Mouse (Mus musculus): ENCODE measurements around the gene Ang. TPM values are rescaled to one million over a fixed set of nuclear protein-coding genes. Genes with fewer than 3 reads are reported as not detected.

The Ang gene
- polyA plus RNA-seq, 1 experiment from 2014 or later: 3.7 TPM

GRCm38 (mm10) chr14:51130315-51130940, 39.5 kb downstream of the Ang start:
- Histone ChIP-seq H3K27me3 (no peaks in the 10 kb centered on the region), H3K9me3 (no peaks in the 10 kb centered on the region; the same call in 1 of the 2 replicates), H3K4me3 (replicated peaks) (no peak overlapping the region), H3K27ac (no peak overlapping the region), H3K4me1 (replicated peaks) (no peaks in the 10 kb centered on the region), H3K36me3 (no peaks in the 10 kb centered on the region), H3K4me2 (no peak overlapping the region), H3K9ac (replicated peaks) (no peak overlapping the region)
- 89% methylated on average over 9 of the region's 9 CpGs for WGBS
- ATAC-seq (ENCODE audit: insufficient number of reproducible peaks, insufficient read depth, low FRiP score, low TSS enrichment, low read depth): no peak

DNA sequence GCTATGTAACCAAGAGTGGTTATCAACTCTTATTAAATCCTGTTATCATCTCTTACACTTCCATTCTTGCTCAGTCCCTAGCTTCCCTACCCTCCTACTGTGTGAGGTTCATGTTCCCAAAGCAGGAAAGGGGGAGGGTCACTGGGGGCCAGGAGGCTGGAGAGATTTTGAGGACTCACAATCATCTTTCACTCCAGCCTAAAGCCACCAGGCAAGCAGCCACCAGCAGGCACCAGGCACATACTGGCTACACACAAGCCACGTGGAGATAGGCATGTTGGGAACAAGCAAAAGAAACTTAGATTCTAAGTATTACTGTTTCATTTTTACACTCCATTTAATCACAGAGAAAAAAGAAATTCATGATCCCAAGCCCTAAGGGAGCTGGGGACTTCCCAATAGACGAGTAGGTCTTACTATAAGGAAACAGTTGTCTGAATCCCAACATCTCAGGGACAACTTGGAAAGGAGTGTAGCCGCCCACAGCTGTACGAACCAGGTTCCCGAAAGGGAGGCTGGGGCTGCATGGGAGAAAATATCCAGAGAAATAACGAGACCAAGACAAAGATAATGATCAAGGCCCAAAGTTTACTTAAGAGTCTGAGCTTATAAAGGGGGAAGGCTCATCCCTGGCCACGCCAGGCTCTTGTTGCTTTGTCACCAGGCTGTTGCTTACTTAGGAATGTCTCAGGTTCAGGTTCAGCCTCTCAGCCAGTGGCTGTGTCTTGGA, 40.3 kb downstream of the Ang start:
- no peak for ATAC-seq (ENCODE audit: insufficient number of reproducible peaks, insufficient read depth, low FRiP score, low TSS enrichment, low read depth)
- Histone ChIP-seq H3K4me1 (replicated peaks) (no peaks in the 10 kb centered on the region), H3K4me2 (no peak overlapping the region), H3K9me3 (no peaks in the 10 kb centered on the region), H3K36me3 (no peaks in the 10 kb centered on the region), H3K9ac (replicated peaks) (no peak overlapping the region), H3K27ac (no peak overlapping the region), H3K4me3 (replicated peaks) (no peak overlapping the region), H3K27me3 (no peaks in the 10 kb centered on the region)
- WGBS: 77% methylated on average over 7 of the region's 7 CpGs

DNA sequence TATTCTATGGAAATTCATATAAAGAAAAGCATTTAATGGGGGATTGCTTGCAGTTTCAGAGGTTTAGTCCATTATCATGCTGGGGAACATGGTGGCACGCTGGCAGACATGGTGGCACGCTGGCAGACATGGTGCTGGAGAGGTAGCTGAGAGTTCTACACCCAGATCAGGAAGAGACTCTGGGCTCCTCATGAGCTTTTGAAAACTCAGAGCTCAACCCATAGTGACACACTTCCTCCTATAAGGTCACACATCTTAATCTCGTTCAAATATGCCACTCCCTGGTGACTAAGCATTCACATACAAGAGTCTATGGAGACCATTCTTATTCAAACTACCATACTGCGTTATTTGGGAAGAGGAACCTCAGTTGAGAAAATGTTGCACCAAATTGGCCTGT, 41.4 kb downstream of the Ang start:
- Histone ChIP-seq H3K9ac (replicated peaks) (no peak overlapping the region), H3K4me1 (replicated peaks) (no peaks in the 10 kb centered on the region), H3K4me3 (replicated peaks) (no peak overlapping the region), H3K4me2 (no peak overlapping the region), H3K27ac (no peak overlapping the region), H3K36me3 (no peaks in the 10 kb centered on the region), H3K27me3 (no peaks in the 10 kb centered on the region), H3K9me3 (no peaks in the 10 kb centered on the region)
- 94% methylated on average over 4 of the region's 4 CpGs for WGBS
- ATAC-seq (ENCODE audit: insufficient number of reproducible peaks, insufficient read depth, low FRiP score, low TSS enrichment, low read depth): no peak

DNA sequence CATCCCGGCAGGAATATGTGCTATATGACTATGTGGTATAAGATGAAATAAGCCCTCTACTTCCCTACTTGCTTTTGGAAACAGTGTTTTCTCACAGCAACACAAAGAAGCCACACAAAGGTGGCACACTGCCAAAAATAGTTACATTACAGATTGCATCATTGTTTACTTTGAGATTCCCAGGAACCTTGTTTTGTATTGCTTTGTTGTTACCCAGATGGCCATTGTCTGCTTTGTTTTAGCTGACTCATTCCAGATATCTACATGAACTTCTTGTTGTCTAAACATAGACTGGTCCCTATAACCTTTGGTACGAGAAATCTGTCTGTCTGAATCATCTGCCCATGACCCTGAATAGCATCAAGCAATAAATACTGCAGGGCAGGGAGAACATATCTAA, 49.4 kb downstream of the Ang start:
- Histone ChIP-seq H3K4me3 (replicated peaks) (no peak overlapping the region), H3K27ac (no peak overlapping the region), H3K4me1 (replicated peaks) (no peaks in the 10 kb centered on the region), H3K9me3 (no peaks in the 10 kb centered on the region), H3K9ac (replicated peaks) (no peak overlapping the region), H3K27me3 (no peaks in the 10 kb centered on the region), H3K4me2 (no peak overlapping the region), H3K36me3 (no peaks in the 10 kb centered on the region)
- ATAC-seq (ENCODE audit: insufficient number of reproducible peaks, insufficient read depth, low FRiP score, low TSS enrichment, low read depth): no peak
- WGBS: 93% methylated on average over 2 of the region's 2 CpGs

DNA sequence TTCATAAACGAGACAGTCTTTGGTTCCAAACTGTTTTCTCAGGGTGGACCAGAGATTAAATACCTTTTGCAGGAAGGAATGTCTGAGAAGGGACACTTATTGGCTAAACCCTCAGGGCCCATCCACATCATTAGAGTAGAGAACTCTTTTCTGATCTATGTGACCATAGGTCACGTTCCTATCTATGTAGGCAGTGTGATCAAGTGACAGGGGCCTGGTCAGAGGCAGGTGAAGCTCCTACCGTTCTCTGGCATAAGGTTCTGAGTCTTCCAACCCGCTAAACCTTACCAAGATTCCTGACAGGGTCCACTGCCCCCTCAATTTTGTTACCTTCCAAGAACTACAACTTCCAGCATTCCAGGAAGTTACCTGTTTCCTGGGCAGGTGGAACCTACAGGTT, 51.2 kb downstream of the Ang start:
- Histone ChIP-seq H3K4me2 (no peak overlapping the region), H3K4me3 (replicated peaks) (no peak overlapping the region), H3K27ac (no peak overlapping the region), H3K36me3 (no peaks in the 10 kb centered on the region), H3K27me3 (no peaks in the 10 kb centered on the region), H3K9me3 (no peaks in the 10 kb centered on the region), H3K9ac (replicated peaks) (no peak overlapping the region), H3K4me1 (replicated peaks) (no peaks in the 10 kb centered on the region)
- ATAC-seq (ENCODE audit: insufficient number of reproducible peaks, insufficient read depth, low FRiP score, low TSS enrichment, low read depth): no peak
- WGBS: 86% methylated on average over 4 of the region's 4 CpGs

DNA sequence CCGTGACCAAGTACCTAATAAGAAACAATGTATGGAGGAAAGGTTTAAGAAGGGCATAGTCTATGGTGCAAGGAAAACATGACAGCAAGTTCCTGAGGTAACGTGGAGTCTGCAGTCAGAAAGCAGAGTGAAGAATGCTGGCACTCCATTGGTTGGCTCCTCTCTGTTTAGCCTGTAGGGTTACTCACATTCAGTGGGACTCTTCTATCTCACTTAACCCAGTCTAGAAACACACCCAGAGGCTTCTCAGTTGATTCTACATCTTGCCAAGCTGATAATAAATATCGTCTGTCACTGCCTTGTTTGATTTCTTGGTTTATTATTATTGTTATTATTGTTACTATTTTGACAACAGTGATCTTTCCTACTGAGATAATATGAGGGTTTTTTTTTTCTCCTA, 51.6 kb downstream of the Ang start:
- H3K9ac ChIP-seq (replicated peaks): no peak overlapping the region
- 91% methylated on average over 3 of the region's 3 CpGs for WGBS

GRCm38 (mm10) chr14:51143287-51143686, 52.3 kb downstream of the Ang start:
- no peaks in the 10 kb centered on the region for H3K27me3 ChIP-seq
- H3K4me2 ChIP-seq: no peak overlapping the region
- H3K27ac ChIP-seq: no peak overlapping the region
- H3K4me3 ChIP-seq (replicated peaks): no peak overlapping the region
- H3K9ac ChIP-seq (replicated peaks): no peak overlapping the region
- no peaks in the 10 kb centered on the region for H3K4me1 ChIP-seq (replicated peaks)
- no peaks in the 10 kb centered on the region for H3K36me3 ChIP-seq
- ATAC-seq (ENCODE audit: insufficient number of reproducible peaks, insufficient read depth, low FRiP score, low TSS enrichment, low read depth): no peak
- no peaks in the 10 kb centered on the region for H3K9me3 ChIP-seq
- 79% methylated on average over 4 of the region's 4 CpGs for WGBS

More for the DNA sequence above, 51.6 kb downstream of the Ang start:
- Histone ChIP-seq H3K27me3 (no peaks in the 10 kb centered on the region), H3K4me3 (replicated peaks) (no peak overlapping the region), H3K4me1 (replicated peaks) (no peaks in the 10 kb centered on the region), H3K4me2 (no peak overlapping the region), H3K27ac (no peak overlapping the region), H3K9me3 (no peaks in the 10 kb centered on the region), H3K36me3 (no peaks in the 10 kb centered on the region)
- ATAC-seq (ENCODE audit: insufficient number of reproducible peaks, insufficient read depth, low FRiP score, low TSS enrichment, low read depth): no peak

- H3K36me3 ChIP-seq: no peaks in the 10 kb centered on the region
- H3K9me3 ChIP-seq: no peaks in the 10 kb centered on the region
- H3K27ac ChIP-seq: no peak overlapping the region
- 76% methylated on average over 2 of the region's 2 CpGs for WGBS
- no peaks in the 10 kb centered on the region for H3K4me1 ChIP-seq (replicated peaks)
- H3K4me3 ChIP-seq (replicated peaks): no peak overlapping the region
- no peak for ATAC-seq (ENCODE audit: insufficient number of reproducible peaks, insufficient read depth, low FRiP score, low TSS enrichment, low read depth)
- H3K4me2 ChIP-seq: no peak overlapping the region
- no peak overlapping the region for H3K9ac ChIP-seq (replicated peaks)
- no peaks in the 10 kb centered on the region for H3K27me3 ChIP-seq
These were observed 53.0 kb downstream of the Ang start for GRCm38 (mm10) chr14:51143937-51144336.

DNA sequence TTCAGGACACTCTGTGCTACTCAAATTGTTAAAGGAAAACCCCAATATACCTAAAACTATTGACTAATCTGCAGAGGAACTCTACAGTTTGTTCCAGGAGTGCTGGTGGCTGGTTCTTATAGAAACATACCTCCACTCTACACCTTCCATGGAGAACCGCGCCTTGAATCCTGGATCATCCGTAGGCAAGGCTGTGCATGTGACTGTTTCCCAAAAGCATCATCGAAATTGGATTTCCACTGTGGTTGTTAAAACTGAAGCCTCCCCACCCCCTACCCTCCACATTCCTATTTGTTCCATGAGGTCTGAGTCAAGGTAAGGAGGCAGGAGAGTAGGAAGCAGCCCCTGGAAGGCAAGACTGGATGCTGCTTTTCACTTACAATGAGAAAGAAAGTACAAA, 53.5 kb downstream of the Ang start:
- H3K4me2 ChIP-seq: no peak overlapping the region
- no peak overlapping the region for H3K4me3 ChIP-seq (replicated peaks)
- H3K27me3 ChIP-seq: no peaks in the 10 kb centered on the region
- no peak for ATAC-seq (ENCODE audit: insufficient number of reproducible peaks, insufficient read depth, low FRiP score, low TSS enrichment, low read depth)
- 92% methylated on average over 4 of the region's 4 CpGs for WGBS
- H3K9me3 ChIP-seq: no peaks in the 10 kb centered on the region
- no peaks in the 10 kb centered on the region for H3K4me1 ChIP-seq (replicated peaks)
- H3K36me3 ChIP-seq: no peaks in the 10 kb centered on the region
- H3K9ac ChIP-seq (replicated peaks): no peak overlapping the region
- no peak overlapping the region for H3K27ac ChIP-seq

- Histone ChIP-seq H3K4me3 (replicated peaks) (no peak overlapping the region), H3K4me1 (replicated peaks) (no peaks in the 10 kb centered on the region), H3K4me2 (no peak overlapping the region), H3K36me3 (no peaks in the 10 kb centered on the region), H3K27ac (no peak overlapping the region), H3K27me3 (no peaks in the 10 kb centered on the region), H3K9ac (replicated peaks) (no peak overlapping the region), H3K9me3 (no peaks in the 10 kb centered on the region)
- ATAC-seq (ENCODE audit: insufficient number of reproducible peaks, insufficient read depth, low FRiP score, low TSS enrichment, low read depth): no peak
- 85% methylated on average over 6 of the region's 6 CpGs for WGBS
These were observed 54.6 kb downstream of the Ang start for GRCm38 (mm10) chr14:51145521-51145920.

- Histone ChIP-seq H3K9me3 (no peaks in the 10 kb centered on the region), H3K27ac (no peak within 1 kb of the TSS), H3K4me1 (replicated peaks) (no peaks in the 10 kb centered on the region), H3K36me3 (no peaks in the 10 kb centered on the region), H3K4me3 (replicated peaks) (no peak within 1 kb of the TSS), H3K4me2 (no peak within 1 kb of the TSS), H3K9ac (replicated peaks) (no peak within 1 kb of the TSS), H3K27me3 (no peaks in the 10 kb centered on the region)
- 74% methylated on average over 2 of the region's 2 CpGs for WGBS
- no peak for ATAC-seq (ENCODE audit: insufficient number of reproducible peaks, insufficient read depth, low FRiP score, low TSS enrichment, low read depth)
These were observed 55.7 kb downstream of the Ang start, which contains the start of gene Rnase1 for GRCm38 (mm10) chr14:51146685-51147084. Gene Rnase1 (minus strand): TSS chr14:51146785.

GRCm38 (mm10) chr14:51148006-51148405, 57.1 kb downstream of the Ang start:
- H3K9me3 ChIP-seq: no peaks in the 10 kb centered on the region
- H3K36me3 ChIP-seq: no peaks in the 10 kb centered on the region
- no peak for ATAC-seq (ENCODE audit: insufficient number of reproducible peaks, insufficient read depth, low FRiP score, low TSS enrichment, low read depth)
- H3K27me3 ChIP-seq: no peaks in the 10 kb centered on the region
- no peak overlapping the region for H3K9ac ChIP-seq (replicated peaks)
- no peak overlapping the region for H3K4me2 ChIP-seq
- no peak overlapping the region for H3K4me3 ChIP-seq (replicated peaks)
- no peak overlapping the region for H3K27ac ChIP-seq
- WGBS: 66% methylated on average over 3 of the region's 3 CpGs
- no peaks in the 10 kb centered on the region for H3K4me1 ChIP-seq (replicated peaks)

All from limb, embryonic 12.5 days (tissue).